Mouse (Mus musculus) T-cell, adult 2 months (primary cell): Measurements from ENCODE around the gene 1700067K01Rik.

ENCODE experiments used
- DNase-seq: peaks from one replicate; pipeline ENCODE4 v3.0.0; 2022; ENCODE audit warnings: low spot score

The 1700067K01Rik gene

GRCm38 (mm10) chr8:84001281-84002000, at the start of gene 1700067K01Rik:
Gene 1700067K01Rik (plus strand): TSS chr8:84001502.
- DNase-seq = no peak

- DNase-seq = no peak
Measured at GRCm38 (mm10) chr8:83954749-83955105, 46.6 kb upstream of the 1700067K01Rik start.

- peak; percentile 98 for DNase-seq
Measured at GRCm38 (mm10) chr8:83955106-83955957, 46.0 kb upstream of the 1700067K01Rik start, which contains the start of the genes Gm10644 and Asf1b. Gene Gm10644 (minus strand): TSS chr8:83955205. Gene Asf1b (plus strand): TSS chr8:83955507.

GRCm38 (mm10) chr8:83955958-83956218, 45.4 kb upstream of the 1700067K01Rik start:
- DNase-seq = no peak

GRCm38 (mm10) chr8:83956789-83957188, 44.5 kb upstream of the 1700067K01Rik start:
- peak; percentile 54 for DNase-seq

GRCm38 (mm10) chr8:83964015-83964765, 37.1 kb upstream of the 1700067K01Rik start:
- no peak for DNase-seq

- DNase-seq = no peak
Measured at GRCm38 (mm10) chr8:83967701-83968100, 33.6 kb upstream of the 1700067K01Rik start.

GRCm38 (mm10) chr8:83971121-83971520, 30.2 kb upstream of the 1700067K01Rik start:
- no peak for DNase-seq

- no peak for DNase-seq
Measured at GRCm38 (mm10) chr8:83971661-83972060, 29.6 kb upstream of the 1700067K01Rik start.

GRCm38 (mm10) chr8:83972150-83973120, 28.9 kb upstream of the 1700067K01Rik start, which contains the start of gene Prkaca:
Gene Prkaca (plus strand): TSS chr8:83972993.
- DNase-seq = peak; percentile 98

GRCm38 (mm10) chr8:83973161-83974031, 27.9 kb upstream of the 1700067K01Rik start:
- peak; percentile 13 for DNase-seq

GRCm38 (mm10) chr8:83974521-83974920, 26.8 kb upstream of the 1700067K01Rik start:
- DNase-seq = no peak

GRCm38 (mm10) chr8:83976101-83976630, 25.1 kb upstream of the 1700067K01Rik start:
- peak; percentile 63 for DNase-seq

GRCm38 (mm10) chr8:83976779-83977350, 24.4 kb upstream of the 1700067K01Rik start:
- DNase-seq = peak; percentile 22

- DNase-seq = no peak
Measured at GRCm38 (mm10) chr8:83977646-83978045, 23.7 kb upstream of the 1700067K01Rik start.

GRCm38 (mm10) chr8:83978200-83978599, 23.1 kb upstream of the 1700067K01Rik start:
- no peak for DNase-seq

- no peak for DNase-seq
Measured at GRCm38 (mm10) chr8:83980250-83980649, 21.1 kb upstream of the 1700067K01Rik start.

GRCm38 (mm10) chr8:83980845-83981244, 20.5 kb upstream of the 1700067K01Rik start:
- no peak for DNase-seq

GRCm38 (mm10) chr8:83981533-83981932, 19.8 kb upstream of the 1700067K01Rik start:
- DNase-seq = no peak

GRCm38 (mm10) chr8:83982449-83982848, 18.9 kb upstream of the 1700067K01Rik start:
- DNase-seq = no peak
